Mouse (Mus musculus) embryonic stem cell, embryonic (primary cell): ENCODE data around the gene Gid4.

Experiments used
- CTCF ChIA-PET, 4 experiments: fragments of 300-600 bp in 2 of 4; fragments of 350-600 bp in 2 of 4; sonication (Branson Sonifier 250); formaldehyde crosslinking; loops; one replicate each; lab custom pipeline; 2022; ENCODE audit warnings: inconsistent platforms in 2 of 4; lab: Charles Lee
- POLR2A ChIA-PET, 4 experiments: fragments of 300-600 bp in 2 of 4; fragments of 350-600 bp in 2 of 4; sonication (Branson Sonifier 250); formaldehyde crosslinking; loops; one replicate each; lab custom pipeline; 2022; ENCODE audit warnings: antibody characterized with exemption in 4 of 4, inconsistent platforms in 1 of 4; lab: Charles Lee

Gid4 gene

DNA sequence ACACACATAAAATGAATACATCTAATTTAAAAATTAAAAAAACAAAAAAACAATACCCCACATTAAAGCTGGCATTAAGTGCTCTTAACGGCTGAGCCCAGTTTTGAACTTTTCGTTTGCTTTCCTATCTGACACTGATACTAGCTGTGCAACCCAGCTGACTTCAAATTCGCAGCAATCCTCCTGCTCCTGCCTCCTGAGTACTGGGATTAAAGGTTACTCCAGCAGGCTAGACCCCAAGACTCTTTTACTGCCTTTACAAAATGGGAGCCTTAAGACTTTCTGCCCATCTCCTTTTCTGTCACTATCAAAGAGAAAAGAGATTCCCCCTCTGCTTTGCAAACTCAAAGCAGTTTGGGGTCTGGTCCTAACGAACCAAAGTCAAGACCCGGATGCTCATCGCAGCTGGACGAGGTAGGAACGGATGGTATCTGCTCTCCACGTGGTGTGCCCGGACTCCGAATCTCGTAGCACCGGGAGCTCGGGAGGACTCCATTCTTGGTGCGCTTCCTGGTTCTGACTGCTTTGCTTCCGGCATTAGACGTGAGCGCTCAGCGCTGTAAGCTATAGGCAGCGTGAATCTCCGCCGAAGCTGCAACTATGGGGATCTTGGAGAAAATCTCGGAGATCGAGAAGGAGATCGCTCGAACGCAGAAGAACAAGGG is 37.3 kb downstream of the Gid4 start, which contains the start of gene Drg2:
TSS of gene Drg2 (plus strand) at position 512 of the 665 bp plus-strand sequence.
- POLR2A ChIA-PET, result interaction anchor here (0.5 to 3.4 kb wide), 48 partner anchors 8 to 425 kb away, joined by 3 to 52 read pairs (median 5); partner anchors contain the start of genes Gid4 (in 3 of the 4), Atpaf2 (in 2 of the 4), Drc3 (in 2 of the 4) and Myo15 (in 2 of the 4)
- CTCF ChIA-PET, result interaction anchor here in 3 of 4 experiments (0.6 to 1.7 kb wide), 10 partner anchors 10 to 1081 kb away, joined by 3 to 9 read pairs (median 5); partner anchors contain the start of gene Atpaf2 (in 1 of the 3)

GRCm38 (mm10) chr11:60454745-60455087 is 37.8 kb downstream of the Gid4 start:
- POLR2A ChIA-PET, result interaction anchor here (0.5 to 3.4 kb wide), 44 partner anchors 7 to 425 kb away, joined by 3 to 52 read pairs (median 5); partner anchors contain the start of genes Gid4 (in 3 of the 4), Atpaf2 (in 2 of the 4), Myo15 (in 2 of the 4) and Alkbh5 (in 1 of the 4)
- CTCF ChIA-PET, result interaction anchor here in 3 of 4 experiments (0.7 to 1.7 kb wide), 9 partner anchors 11 to 147 kb away, joined by 3 to 9 read pairs (median 5); partner anchors contain the start of gene Atpaf2 (in 1 of the 3)

DNA sequence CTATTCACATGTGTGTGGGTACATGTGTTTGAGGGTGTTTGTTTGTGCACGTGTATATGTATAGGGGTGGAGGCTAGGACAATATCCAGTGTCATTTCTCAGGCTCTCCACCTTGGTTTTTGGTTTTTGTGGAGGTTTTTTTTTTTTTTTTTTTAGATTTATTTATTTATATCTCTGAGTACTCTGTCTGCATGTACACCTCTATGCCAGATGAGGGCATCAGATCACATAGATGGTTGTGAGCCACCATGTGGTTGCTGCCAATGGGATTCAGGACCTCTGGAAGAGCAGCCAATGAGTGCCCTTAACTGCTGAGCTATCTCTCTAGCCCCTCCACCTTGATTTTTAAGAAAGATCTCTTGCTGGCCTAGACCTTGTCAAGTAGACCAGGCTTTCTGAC is 41.0 kb downstream of the Gid4 start:
- ChIA-PET CTCF (interaction anchor here in 1 of 4 experiments (0.7 kb wide), 1 partner anchor 16 kb away, joined by 8 read pairs; no protein-coding TSS in a partner anchor), POLR2A (interaction anchor here in 2 of 4 experiments (0.7 to 2.0 kb wide), 4 partner anchors 8 to 72 kb away, joined by 3 to 5 read pairs (median 4); partner anchors contain the start of gene Myo15 (in 1 of the 2))

- ChIA-PET POLR2A (interaction anchor here in 3 of 4 experiments (0.6 to 2.6 kb wide), 13 partner anchors 9 to 113 kb away, joined by 3 to 13 read pairs (median 5); partner anchors contain the start of genes Drg2 (in 3 of the 3), Drc3 (in 1 of the 3), Gid4 (in 1 of the 3) and Tom1l2 (in 1 of the 3)), CTCF (interaction anchor here (0.5 to 2.2 kb wide), 32 partner anchors 9 to 841 kb away, joined by 3 to 13 read pairs (median 3); partner anchors contain the start of genes Drg2 (in 3 of the 4), Gid4 (in 2 of the 4), Drc3 (in 1 of the 4) and Tom1l2 (in 1 of the 4))
Measured at GRCm38 (mm10) chr11:60465943-60466380, 49.0 kb downstream of the Gid4 start.

DNA sequence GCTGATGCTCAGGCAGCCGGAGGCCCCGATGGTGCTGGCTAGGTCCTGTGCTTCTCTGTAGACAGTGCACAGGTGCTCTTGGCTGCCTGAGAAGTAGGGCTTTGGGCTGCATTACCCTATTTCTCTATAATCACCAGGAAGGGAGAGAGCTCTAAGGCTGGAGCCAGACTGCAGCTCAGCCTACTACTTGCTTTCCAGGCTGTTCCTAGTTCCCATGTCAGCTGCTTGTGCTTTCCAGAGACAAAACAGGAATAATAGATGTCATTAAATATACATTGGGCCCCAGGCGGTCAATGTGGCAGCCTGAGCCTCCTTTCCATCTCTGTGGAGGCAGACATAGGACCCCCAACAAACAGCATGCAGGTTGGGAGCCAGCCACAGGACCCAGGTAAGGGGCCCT is 52.1 kb downstream of the Gid4 start, which contains the start of gene Myo15:
TSS of gene Myo15 (plus strand) at position 301 of the 400 bp plus-strand sequence.
- CTCF ChIA-PET, result interaction anchor here in 2 of 4 experiments (0.9 to 1.2 kb wide), 3 partner anchors 8 to 269 kb away, joined by 3 to 4 read pairs (median 4); no protein-coding TSS in a partner anchor
- POLR2A ChIA-PET, result interaction anchor here in 2 of 4 experiments (0.7 to 4.2 kb wide), 19 partner anchors 8 to 161 kb away, joined by 3 to 36 read pairs (median 8); partner anchors contain the start of genes Drg2 (in 2 of the 2), Gid4 (in 2 of the 2), Alkbh5 (in 1 of the 2) and Atpaf2 (in 1 of the 2)

DNA sequence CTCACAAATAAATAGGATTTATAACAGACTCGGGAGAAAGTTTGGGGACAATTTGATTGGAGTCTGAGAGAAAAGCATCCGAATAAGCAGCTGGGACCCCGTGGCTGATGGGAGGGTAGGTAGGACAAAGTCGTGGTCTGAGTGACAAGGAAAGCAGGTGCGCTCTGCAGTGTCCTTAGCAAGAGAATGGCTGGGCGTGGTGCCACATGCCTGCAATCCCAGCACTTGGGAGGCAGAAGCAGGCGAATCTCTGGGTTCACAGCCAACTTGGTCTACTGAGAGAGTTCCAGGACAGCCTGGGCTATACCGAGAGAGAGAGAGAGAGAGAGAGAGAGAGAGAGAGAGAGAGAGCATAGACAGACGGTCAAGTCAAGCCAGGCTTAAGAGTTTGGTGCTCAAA is 53.8 kb downstream of the Gid4 start:
- ChIA-PET CTCF (interaction anchor here in 3 of 4 experiments (0.6 to 1.1 kb wide), 5 partner anchors 16 to 333 kb away, joined by 3 to 5 read pairs (median 4); partner anchors contain the start of gene Drg2 (in 1 of the 3)), POLR2A (interaction anchor here (0.6 to 4.2 kb wide), 32 partner anchors 7 to 1494 kb away, joined by 3 to 22 read pairs (median 4); partner anchors contain the start of genes Drg2 (in 2 of the 4), Gid4 (in 2 of the 4), Alkbh5 (in 1 of the 4) and Atpaf2 (in 1 of the 4))

DNA sequence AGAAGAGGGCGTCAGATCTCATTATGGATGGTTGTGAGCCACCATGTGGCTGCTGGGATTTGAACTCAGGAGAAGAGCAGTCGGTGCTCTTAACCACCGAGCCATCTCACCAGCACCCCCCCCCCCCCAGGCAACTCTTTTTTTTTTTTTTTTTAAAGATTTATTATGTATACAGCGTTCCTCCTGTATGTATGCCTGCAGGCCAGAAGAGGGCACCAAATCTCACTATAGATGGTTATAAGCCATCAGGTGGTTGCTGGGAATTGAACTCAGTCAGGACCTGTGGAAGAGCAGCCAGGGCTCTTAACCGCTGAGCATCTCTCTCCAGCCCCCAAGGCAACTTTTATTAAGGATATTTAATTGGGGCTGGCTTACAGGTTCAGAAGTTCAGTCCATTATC is 57.6 kb downstream of the Gid4 start:
- ChIA-PET POLR2A (interaction anchor here in 3 of 4 experiments (0.7 to 4.6 kb wide), 8 partner anchors 6 to 241 kb away, joined by 3 to 36 read pairs (median 4); partner anchors contain the start of genes Drg2 (in 1 of the 3) and Myo15 (in 1 of the 3)), CTCF (interaction anchor here (0.6 to 2.4 kb wide), 16 partner anchors 9 to 735 kb away, joined by 3 to 15 read pairs (median 4); partner anchors contain the start of gene Alkbh5 (in 1 of the 4))

- ChIA-PET CTCF (interaction anchor here (0.5 to 2.4 kb wide), 7 partner anchors 9 to 1955 kb away, joined by 3 to 10 read pairs (median 4); no protein-coding TSS in a partner anchor), POLR2A (interaction anchor here in 3 of 4 experiments (0.6 to 4.6 kb wide), 20 partner anchors 8 to 840 kb away, joined by 3 to 36 read pairs (median 5); partner anchors contain the start of genes Drg2 (in 2 of the 3), Alkbh5 (in 1 of the 3), Llgl1 (in 1 of the 3) and Myo15 (in 1 of the 3))
Measured at GRCm38 (mm10) chr11:60475668-60476362, 58.9 kb downstream of the Gid4 start.

- ChIA-PET CTCF (interaction anchor here (0.6 to 1.6 kb wide), 12 partner anchors 8 to 401 kb away, joined by 3 to 4 read pairs (median 3); partner anchors contain the start of gene Tmem11 (in 1 of the 4)), POLR2A (interaction anchor here in 3 of 4 experiments (0.5 to 4.6 kb wide), 36 partner anchors 9 to 527 kb away, joined by 3 to 36 read pairs (median 4); partner anchors contain the start of genes Gid4 (in 2 of the 3), Myo15 (in 2 of the 3), Alkbh5 (in 1 of the 3) and Drc3 (in 1 of the 3))
Measured at GRCm38 (mm10) chr11:60478121-60478520, 61.2 kb downstream of the Gid4 start.

- POLR2A ChIA-PET, result interaction anchor here in 1 of 4 experiments (1.5 kb wide), 1 partner anchor 9 kb away, joined by 3 read pairs; no protein-coding TSS in a partner anchor
- CTCF ChIA-PET, result no interaction called here
Measured at GRCm38 (mm10) chr11:60486267-60486666, 69.3 kb downstream of the Gid4 start.

GRCm38 (mm10) chr11:60492726-60493125 is 75.8 kb downstream of the Gid4 start:
- ChIA-PET CTCF (no interaction called here), POLR2A (interaction anchor here in 1 of 4 experiments (0.9 kb wide), 1 partner anchor 16 kb away, joined by 3 read pairs; no protein-coding TSS in a partner anchor)

DNA sequence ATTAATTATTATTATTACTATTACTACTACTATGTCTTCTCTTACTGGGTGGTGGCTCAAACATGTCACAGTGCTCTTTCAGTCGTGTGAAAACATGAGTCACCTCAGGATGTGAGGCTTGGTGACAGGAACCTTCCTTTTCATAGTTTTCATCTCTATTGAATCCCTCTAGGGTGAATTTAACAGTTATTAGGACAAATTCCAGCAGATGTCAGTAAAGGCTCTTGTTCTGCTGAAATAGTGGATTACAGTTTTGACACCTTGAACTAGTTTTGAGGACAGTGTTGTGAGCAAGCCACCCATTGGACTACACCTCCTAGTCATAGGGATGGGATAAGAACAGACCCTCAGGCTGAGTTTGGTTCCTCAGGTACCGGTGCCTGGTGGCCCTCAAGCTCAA is 78.7 kb downstream of the Gid4 start:
- ChIA-PET POLR2A (interaction anchor here in 3 of 4 experiments (0.5 to 2.7 kb wide), 9 partner anchors 10 to 1752 kb away, joined by 3 to 17 read pairs (median 4); no protein-coding TSS in a partner anchor), CTCF (interaction anchor here in 2 of 4 experiments (0.5 to 0.9 kb wide), 3 partner anchors 18 to 368 kb away, joined by 3 to 7 read pairs (median 4); no protein-coding TSS in a partner anchor)
